Mouse (Mus musculus) heart, adult 2 months (tissue): ENCODE results near the gene Naa38. TPM values are rescaled to one million over a fixed set of nuclear protein-coding genes. Genes with fewer than 3 reads are reported as not detected.

Experiments
- DNase-seq, 2 experiments: peaks; one replicate each; pipeline ENCODE4 v3.0.0; 2021
- H3K27ac ChIP-seq: fragments of 200-600 bp; 2 replicates; pipeline ENCODE4 v1.8.1; 2022
- H3K27me3 ChIP-seq: fragments of 200-500 bp; 2 replicates; pipeline ENCODE4 v1.6.1; 2012; ENCODE audit warnings: mild to moderate bottlenecking, low read length, inconsistent platforms, mixed read lengths; ENCODE audit not compliant: control insufficient read depth, insufficient read depth
- H3K36me3 ChIP-seq: fragments of 200-500 bp; 2 replicates; pipeline ENCODE4 v1.6.1; 2012; ENCODE audit warnings: low read length, inconsistent platforms; ENCODE audit not compliant: control insufficient read depth, insufficient read depth
- H3K4me1 ChIP-seq: fragments of 200-500 bp; 2 replicates; pipeline ENCODE4 v1.6.1; 2011; ENCODE audit warnings: low read length; ENCODE audit not compliant: control insufficient read depth, insufficient read depth
- H3K4me3 ChIP-seq: fragments of 200-600 bp; 2 replicates; pipeline ENCODE4 v1.8.1; 2022
- H3K79me2 ChIP-seq: fragments of 200-500 bp; replicated peaks from 2 replicates; pipeline ENCODE4 v1.6.1; 2012; ENCODE audit warnings: mild to moderate bottlenecking, inconsistent platforms, low read length, moderate library complexity, mixed read lengths; ENCODE audit not compliant: control insufficient read depth, insufficient read depth
- H3K9ac ChIP-seq: fragments of 200-500 bp; 2 replicates; pipeline ENCODE4 v1.6.1; 2012; ENCODE audit warnings: low read depth, mild to moderate bottlenecking, control low read depth, inconsistent platforms, low read length, mixed read lengths
- CTCF ChIP-seq: fragments of 200-600 bp; IDR thresholded peaks from 2 replicates; pipeline ENCODE4 v1.8.1; 2022; ENCODE audit warnings: antibody characterized with exemption, mild to moderate bottlenecking, moderate library complexity
- EP300 ChIP-seq: fragments of 200-500 bp; IDR thresholded peaks from 2 replicates; pipeline ENCODE4 v1.6.1; 2011; ENCODE audit warnings: low read depth, low read length, control low read depth; ENCODE audit not compliant: insufficient read depth
- POLR2A ChIP-seq: fragments of 200-500 bp; IDR thresholded peaks from 2 replicates; pipeline ENCODE4 v1.6.1; 2011; ENCODE audit warnings: mild to moderate bottlenecking, low read depth, low read length, control low read depth; ENCODE audit not compliant: insufficient read depth
- WGBS: fragments of 180-500 bp; shearing (Covaris S2); methylation state at CpG from one replicate; pipeline ENCODE4 v1.1.7; 2018; 5-methylcytosine and 5-hydroxymethylcytosine counted together
- intact Hi-C: fragments of 180-260 bp; cut with DNase I; formaldehyde crosslinking; loops from one replicate; pipeline ENCODE4 v1.15.1; 2025
- polyA plus RNA-seq: library from polyadenylated mRNA; depleted of rRNA; stranded (reverse); fragments of >200 nt; gene quantifications from 2 replicates; pipeline ENCODE4 v1.2.3, GENCODE M21; 2012
- total RNA-seq, 2 experiments: library from RNA; stranded (reverse); gene quantifications; 2 replicates each; pipeline ENCODE4 v1.2.3; 2021

Gene Naa38
- total and polyA plus RNA-seq, 3 experiments: 102 to 145 (median 113) TPM

DNA sequence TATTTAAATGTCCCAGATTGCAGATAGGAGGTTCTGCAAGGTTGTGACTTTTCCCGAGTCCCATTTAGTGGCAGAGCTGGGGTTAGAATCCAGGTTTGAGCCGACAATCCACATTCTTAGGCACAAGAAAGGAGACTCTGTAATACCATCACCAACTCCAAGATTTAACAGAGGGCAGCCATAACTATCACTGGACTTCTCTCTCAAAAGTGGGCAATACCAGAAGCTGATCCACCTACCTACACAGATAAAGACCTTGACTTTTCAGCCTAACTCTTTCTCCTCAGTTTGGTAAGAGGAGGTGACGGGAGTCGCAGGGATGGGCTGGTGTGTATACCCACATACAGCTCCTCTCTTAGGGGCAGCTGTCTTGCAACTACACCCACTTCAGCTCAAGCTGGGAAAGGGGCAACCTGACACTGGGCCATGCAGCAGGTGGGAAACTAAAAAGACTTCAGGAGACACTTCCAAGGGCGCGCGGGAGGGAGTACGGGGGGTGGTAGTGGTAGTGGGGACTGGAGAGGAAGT lies 21.7 kb downstream of the Naa38 start:
- 8% methylated on average over 8 of the region's 8 CpGs for WGBS
- H3K4me1 ChIP-seq: peaks cover 16% of the 10 kb centered on the region
- peak overlapping the region; percentile 81; the same call in 1 of the 2 replicates for H3K4me3 ChIP-seq
- peak overlapping the region; percentile 99 for H3K27ac ChIP-seq
- peaks cover 2% of the 10 kb centered on the region; the same call in 1 of the 2 replicates for H3K36me3 ChIP-seq
- no peak for DNase-seq
- no peaks in the 10 kb centered on the region for H3K79me2 ChIP-seq
- no peaks in the 10 kb centered on the region for H3K27me3 ChIP-seq
- TF ChIP-seq POLR2A (no peak), EP300 (no peak), CTCF (no peak)
- intact Hi-C loops: loop anchor here (5.0 to 10.0 kb wide), 2 partner anchors 160 to 578 kb away; partner anchors contain the start of genes Gabarap and Phf23
- peak overlapping the region; percentile 25; the same call in 1 of the 2 replicates for H3K9ac ChIP-seq

- WGBS: under 1% methylated on average over 39 of the region's 39 CpGs
- H3K4me1 ChIP-seq: peaks cover 12% of the 10 kb centered on the region
- TF ChIP-seq CTCF: no peak
- TF ChIP-seq POLR2A: peak; percentile 97
- peak; percentile 96 for TF ChIP-seq EP300
Observed at GRCm38 (mm10) chr11:69417449-69418384, 22.4 kb downstream of the Naa38 start.

DNA sequence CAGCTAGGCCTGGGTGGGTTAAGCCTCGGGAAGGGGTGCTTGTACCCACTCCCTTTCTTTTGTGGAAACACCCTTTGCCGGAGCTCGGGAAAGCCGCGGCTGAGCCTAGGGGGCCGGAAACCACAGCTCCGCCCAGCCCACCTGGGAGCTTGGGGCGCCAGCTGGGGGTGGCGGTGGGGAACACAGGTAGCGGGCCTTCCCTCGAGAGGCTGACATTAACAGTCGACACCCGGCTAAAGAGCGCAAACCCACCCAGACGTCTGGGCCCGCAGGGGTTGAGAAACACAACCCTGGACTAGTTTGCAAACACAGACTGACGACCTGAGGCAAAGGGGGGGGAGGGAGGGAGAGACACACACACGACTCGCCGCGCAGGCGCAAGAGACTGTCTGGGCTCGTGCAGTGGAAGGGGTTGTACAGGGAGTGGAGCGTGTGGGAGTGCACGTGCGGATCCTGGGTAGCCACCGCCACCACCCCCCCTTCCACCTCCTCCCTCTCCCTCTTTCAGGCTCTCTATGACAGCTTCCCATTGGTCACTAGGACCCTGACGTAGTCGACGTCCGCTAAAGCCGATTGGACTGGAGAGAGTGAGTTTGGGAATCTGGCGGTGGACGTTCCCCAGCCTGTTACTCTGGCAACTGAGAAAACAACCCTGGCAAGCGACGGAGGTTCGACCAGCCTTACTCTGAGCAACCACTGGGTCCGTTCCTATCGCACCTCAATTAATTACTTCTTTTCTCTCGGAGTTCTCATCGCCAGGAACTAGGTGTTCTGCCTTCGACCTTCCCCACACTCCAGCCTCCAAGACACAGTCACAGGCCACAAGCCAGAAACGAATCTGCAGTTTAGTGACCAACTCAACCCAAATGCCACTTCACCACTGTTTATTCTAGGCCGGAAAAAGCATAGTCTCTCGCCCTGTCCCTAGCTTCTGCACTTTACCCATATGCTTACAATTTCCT lies 23.5 kb downstream of the Naa38 start:
- intact Hi-C loops: loop anchor here (1.0 to 10.0 kb wide), 4 partner anchors 8 to 576 kb away; partner anchors contain the start of genes Gabarap and Phf23
- H3K27me3 ChIP-seq: no peaks in the 10 kb centered on the region
- peak; percentile 87 to 94 for DNase-seq
- H3K4me1 ChIP-seq: peaks cover 8% of the 10 kb centered on the region
- under 1% methylated on average over 40 of the region's 45 CpGs for WGBS
- H3K36me3 ChIP-seq: no peaks in the 10 kb centered on the region
- H3K27ac ChIP-seq: peak overlapping the region; percentile 99
- no peaks in the 10 kb centered on the region for H3K79me2 ChIP-seq
- TF ChIP-seq POLR2A (peak; percentile 66), CTCF (no peak), EP300 (peak; percentile 99)
- H3K4me3 ChIP-seq: peak overlapping the region; percentile 81
- peak overlapping the region; percentile 78 for H3K9ac ChIP-seq

More at GRCm38 (mm10) chr11:69417449-69418384, 22.4 kb downstream of the Naa38 start:
- peak; percentile 93 to 95 for DNase-seq
- Histone ChIP-seq H3K27ac (peak overlapping the region; percentile 99), H3K9ac (peak overlapping the region; percentile 78), H3K4me3 (peak overlapping the region; percentile 81), H3K79me2 (no peaks in the 10 kb centered on the region), H3K36me3 (no peaks in the 10 kb centered on the region), H3K27me3 (no peaks in the 10 kb centered on the region)
- intact Hi-C loops: loop anchor here (1.0 to 10.0 kb wide), 3 partner anchors 7 to 577 kb away; partner anchors contain the start of genes Gabarap and Phf23

- peak in 1 of 2 experiments; percentile 62 for DNase-seq
- intact Hi-C loops: loop anchor here (1.0 to 10.0 kb wide), 3 partner anchors 18 to 575 kb away; partner anchors contain the start of genes Gabarap and Phf23
- H3K27me3 ChIP-seq: no peaks in the 10 kb centered on the region
- H3K27ac ChIP-seq: peak overlapping the region; percentile 91
- no peaks in the 10 kb centered on the region for H3K79me2 ChIP-seq
- H3K36me3 ChIP-seq: no peaks in the 10 kb centered on the region
- H3K4me1 ChIP-seq: peaks cover 4% of the 10 kb centered on the region
- TF ChIP-seq CTCF: peak; percentile 65
- no peak for TF ChIP-seq POLR2A
- peak overlapping the region; percentile 61 for H3K9ac ChIP-seq
- peak overlapping the region; percentile 56 for H3K4me3 ChIP-seq
- 0% methylated on average over 19 of the region's 19 CpGs for WGBS
Observed at GRCm38 (mm10) chr11:69419443-69419812, 24.1 kb downstream of the Naa38 start.

- Histone ChIP-seq H3K36me3 (no peaks in the 10 kb centered on the region), H3K27me3 (no peaks in the 10 kb centered on the region), H3K27ac (peak overlapping the region; percentile 91), H3K4me1 (peaks cover 4% of the 10 kb centered on the region), H3K79me2 (no peaks in the 10 kb centered on the region), H3K9ac (peak overlapping the region; percentile 61), H3K4me3 (peak overlapping the region; percentile 56)
- TF ChIP-seq EP300 (0 out of 2 replicates have a peak, but pooled peaks have one; percentile 20), CTCF (no peak), POLR2A (no peak)
- peak; percentile 74 to 80 for DNase-seq
- WGBS: under 1% methylated on average over 30 of the region's 31 CpGs
- intact Hi-C loops: loop anchor here (1.0 to 10.0 kb wide), 5 partner anchors 13 to 575 kb away; partner anchors contain the start of genes Gabarap and Phf23
Observed at GRCm38 (mm10) chr11:69419813-69420553, 24.7 kb downstream of the Naa38 start.
